Mouse (Mus musculus) bone marrow macrophage, adult 2 months (primary cell): ENCODE data around the gene Cd47.

ENCODE experiments used
- CTCF ChIP-seq: IDR thresholded peaks from 2 replicates; pipeline ENCODE4 v1.5.1; 2012; ENCODE audit warnings: low read depth, mild to moderate bottlenecking, low read length, moderate library complexity
- POLR2A ChIP-seq: IDR thresholded peaks from 2 replicates; pipeline ENCODE4 v1.6.1; 2012; ENCODE audit warnings: mild to moderate bottlenecking, low read depth, low read length, borderline replicate concordance

GRCm38 (mm10) chr16:49832339-49832738 is 32.0 kb downstream of the Cd47 start:
- TF ChIP-seq CTCF: no peak
- no peak for TF ChIP-seq POLR2A
